Mouse (Mus musculus) Patski (cell line): Measurements from ENCODE around the gene Cfap299. TPM values are rescaled to one million over a fixed set of nuclear protein-coding genes. Genes with fewer than 3 reads are reported as not detected.
A peak's percentile ranks its signal among the peaks of the same experiment; 100 is the strongest.
"Not testable (repeated sequence)": the region's sequence is repeated elsewhere in the genome, so short reads cannot be mapped to it uniquely, and the experiment has no call there.

ENCODE experiments used
- ATAC-seq: fragments of 100-300 bp; one replicate; pipeline ENCODE4 v1.8.0; 2021
- CTCF ChIA-PET: fragments of 350-600 bp; sonication (Branson Sonifier 250); formaldehyde crosslinking; loops from one replicate; lab custom pipeline; 2022; ENCODE audit warnings: inconsistent platforms; lab: Charles Lee
- POLR2A ChIA-PET: fragments of 350-600 bp; sonication (Branson Sonifier 250); formaldehyde crosslinking; loops from one replicate; lab custom pipeline; 2022; ENCODE audit warnings: antibody characterized with exemption, inconsistent platforms; lab: Charles Lee
- DNase-seq: peaks from one replicate; pipeline ENCODE4 v3.0.0-alpha.2; 2011; ENCODE audit warnings: low read depth, low spot score
- H3K27me3 ChIP-seq: fragments of 371-371 bp; one replicate; pipeline ENCODE4 v1.5.1; 2021
- CTCF ChIP-seq: fragments of 100-300 bp; IDR thresholded peaks from one replicate; pipeline ENCODE4 v1.5.1; 2021
- in situ Hi-C: fragments of 300-500 bp; cut with MboI; formaldehyde crosslinking; loops from 3 replicates; pipeline ENCODE4 v1.11.1; 2018; ENCODE audit warnings: low pct_unique_long_range_greater_than_20kb, mixed read lengths
- polyA plus RNA-seq: library from polyadenylated mRNA; unstranded; gene quantifications from one replicate; pipeline ENCODE4 v1.2.3, GENCODE M21; 2021

The Cfap299 gene
- polyA plus RNA-seq, 1 experiment from 2014 or later = 0.23 TPM

DNA sequence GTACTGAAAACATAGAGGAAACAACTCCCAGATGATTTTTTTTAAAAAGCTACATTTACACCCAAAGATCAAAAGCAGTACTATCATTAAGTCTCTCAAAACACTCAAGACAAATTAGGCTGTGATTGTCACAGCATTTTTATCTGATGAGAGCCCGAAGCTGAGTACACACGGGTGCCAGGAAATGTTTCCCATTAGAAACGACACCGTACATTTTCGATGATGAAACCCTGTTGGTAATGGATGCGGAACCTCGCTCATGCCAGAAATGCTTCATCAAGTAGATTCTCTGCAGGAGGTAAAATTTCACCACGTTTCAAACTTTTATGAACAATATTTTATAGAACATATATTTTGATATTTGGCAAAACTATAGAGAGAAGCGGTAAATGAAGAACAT lies 233.7 kb downstream of the Cfap299 start:
- in situ Hi-C loops = loop anchor here (5.0 kb wide), 1 partner anchor 136 kb away; no protein-coding TSS in a partner anchor
- CTCF ChIA-PET = interaction anchor here (1.5 to 5.0 kb wide), 2 partner anchors 13 to 213 kb away, joined by 3 to 29 read pairs; no protein-coding TSS in a partner anchor
- TF ChIP-seq CTCF = no peak
- no peak for DNase-seq
- H3K27me3 ChIP-seq = no peaks in the 10 kb centered on the region
- ATAC-seq = no peak
- POLR2A ChIA-PET = interaction anchor here (0.6 kb wide), 1 partner anchor 78 kb away, joined by 3 read pairs; no protein-coding TSS in a partner anchor

- DNase-seq (no peak), ATAC-seq (no peak)
- in situ Hi-C loops = loop anchor here (5.0 kb wide), 1 partner anchor 136 kb away; no protein-coding TSS in a partner anchor
- H3K27me3 ChIP-seq = no peaks in the 10 kb centered on the region
- POLR2A ChIA-PET = no interaction called here
- TF ChIP-seq CTCF = no peak
- CTCF ChIA-PET = interaction anchor here (1.5 to 5.0 kb wide), 2 partner anchors 12 to 214 kb away, joined by 3 to 29 read pairs; no protein-coding TSS in a partner anchor
Observed at GRCm38 (mm10) chr5:98563801-98564200, 234.7 kb downstream of the Cfap299 start.

- ATAC-seq = no peak
- H3K27me3 ChIP-seq = no peaks in the 10 kb centered on the region
- CTCF ChIA-PET = interaction anchor here (0.9 kb wide), 1 partner anchor 8 kb away, joined by 4 read pairs; no protein-coding TSS in a partner anchor
- DNase-seq = no peak
- in situ Hi-C loops = no loop called here
- POLR2A ChIA-PET = no interaction called here
- TF ChIP-seq CTCF = no peak
Observed at GRCm38 (mm10) chr5:98566461-98567193, 237.5 kb downstream of the Cfap299 start.

- no peak for TF ChIP-seq CTCF
- DNase-seq (no peak), ATAC-seq (no peak)
- CTCF ChIA-PET = interaction anchor here (1.7 kb wide), 1 partner anchor 14 kb away, joined by 3 read pairs; no protein-coding TSS in a partner anchor
- in situ Hi-C loops = no loop called here
- no peaks in the 10 kb centered on the region for H3K27me3 ChIP-seq
- POLR2A ChIA-PET = no interaction called here
Observed at GRCm38 (mm10) chr5:98568481-98568880, 239.4 kb downstream of the Cfap299 start.

- no peak for TF ChIP-seq CTCF
- in situ Hi-C loops = no loop called here
- no peak for DNase-seq
- ChIA-PET POLR2A (no interaction called here), CTCF (interaction anchor here (1.7 kb wide), 1 partner anchor 14 kb away, joined by 3 read pairs; no protein-coding TSS in a partner anchor)
- no peaks in the 10 kb centered on the region for H3K27me3 ChIP-seq
- ATAC-seq = no peak
Observed at GRCm38 (mm10) chr5:98569029-98569513, 240.0 kb downstream of the Cfap299 start.

DNA sequence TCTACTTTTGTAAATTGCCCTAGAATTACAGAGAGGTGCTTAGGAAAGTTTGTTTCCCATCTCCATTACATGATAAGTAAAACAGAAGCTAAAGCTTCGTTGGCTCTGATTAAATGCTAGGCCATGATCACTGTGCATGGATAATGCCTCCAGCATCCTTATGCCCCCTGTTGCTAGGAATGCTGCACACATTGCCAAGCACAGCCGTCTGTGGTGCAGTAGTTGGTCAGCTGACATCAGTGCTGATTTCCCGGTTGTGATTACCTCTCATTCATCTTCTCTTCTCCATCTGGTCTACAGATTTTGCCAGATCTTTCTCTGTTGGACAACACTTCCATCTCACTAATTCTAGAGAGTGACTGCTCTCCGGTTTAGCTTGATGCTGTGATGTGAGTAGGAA lies 243.3 kb downstream of the Cfap299 start:
- CTCF ChIA-PET = interaction anchor here (2.4 kb wide), 1 partner anchor 11 kb away, joined by 7 read pairs; no protein-coding TSS in a partner anchor
- ATAC-seq = no peak
- in situ Hi-C loops = no loop called here
- no peak for DNase-seq
- H3K27me3 ChIP-seq = no peaks in the 10 kb centered on the region
- TF ChIP-seq CTCF = no peak
- POLR2A ChIA-PET = no interaction called here

GRCm38 (mm10) chr5:98574711-98575470 lies 245.8 kb downstream of the Cfap299 start:
- ChIA-PET POLR2A (no interaction called here), CTCF (interaction anchor here (0.6 to 5.1 kb wide), 4 partner anchors 8 to 164 kb away, joined by 3 to 29 read pairs (median 4); no protein-coding TSS in a partner anchor)
- ATAC-seq (no peak), DNase-seq (no peak)
- H3K27me3 ChIP-seq = no peaks in the 10 kb centered on the region
- in situ Hi-C loops = no loop called here
- no peak for TF ChIP-seq CTCF

GRCm38 (mm10) chr5:98575471-98575834 lies 246.3 kb downstream of the Cfap299 start:
- CTCF ChIA-PET = interaction anchor here (0.6 to 5.1 kb wide), 5 partner anchors 9 to 164 kb away, joined by 3 to 29 read pairs (median 3); no protein-coding TSS in a partner anchor
- in situ Hi-C loops = no loop called here
- no peak for TF ChIP-seq CTCF
- POLR2A ChIA-PET = no interaction called here
- H3K27me3 ChIP-seq = no peaks in the 10 kb centered on the region
- DNase-seq = no peak
- ATAC-seq = no peak

- POLR2A ChIA-PET, H3K27me3 ChIP-seq, DNase-seq, in situ Hi-C loops: not testable (repeated sequence)
- ATAC-seq = peak; percentile 87
- CTCF ChIA-PET = interaction anchor here (0.8 to 5.1 kb wide), 3 partner anchors 8 to 85 kb away, joined by 3 to 29 read pairs (median 3); no protein-coding TSS in a partner anchor
Observed at GRCm38 (mm10) chr5:98576538-98576937, 247.4 kb downstream of the Cfap299 start.

- ChIA-PET POLR2A (no interaction called here), CTCF (interaction anchor here (1.5 to 1.6 kb wide), 2 partner anchors 20 to 162 kb away, joined by 3 read pairs; no protein-coding TSS in a partner anchor)
- in situ Hi-C loops = no loop called here
Observed at GRCm38 (mm10) chr5:98578398-98578797, 249.3 kb downstream of the Cfap299 start.

More at GRCm38 (mm10) chr5:98578398-98578797, 249.3 kb downstream of the Cfap299 start:
- no peaks in the 10 kb centered on the region for H3K27me3 ChIP-seq
- DNase-seq (no peak), ATAC-seq (no peak)
- TF ChIP-seq CTCF = no peak
